Mouse (Mus musculus) granulocyte monocyte progenitor cell, adult 5-6 weeks (primary cell): Measurements from ENCODE around the gene Ttc16. TPM values are rescaled to one million over a fixed set of nuclear protein-coding genes. Genes with fewer than 3 reads are reported as not detected.

Source experiments
- ATAC-seq: replicated peaks from 2 replicates; pipeline ENCODE4 v1.8.0; 2016; ENCODE audit warnings: mild to moderate bottlenecking, moderate TSS enrichment, inconsistent platforms; ENCODE audit not compliant: poor library complexity, severe bottlenecking
- total RNA-seq, 2 experiments: library from RNA; stranded (forward) in 1 of 2; stranded (reverse) in 1 of 2; fragments of 200-712, 200-1000 nt in 1 of 2; fragments of >200 nt in 1 of 2; fragmentation: Nextera tagmentation in 1 of 2; gene quantifications; 2 replicates each; pipeline ENCODE4 v1.2.3; 2014 to 2017

The Ttc16 gene
- total RNA-seq (2014; fragmentation: Nextera tagmentation) (0.15 TPM in 1 of 2 replicates, not detected in the other), total RNA-seq (2017) (0.09 and 0.26 TPM in 2 replicates)

GRCm38 (mm10) chr2:32775359-32776074 is at the start of gene Ttc16, which contains the start of gene Ptrh1:
Ttc16 (minus strand) TSS chr2:32775633.
Ptrh1 (plus strand) TSS chr2:32775786.
- ATAC-seq: peak; percentile 94

- ATAC-seq: no peak
Measured at GRCm38 (mm10) chr2:32824778-32825177, 49.3 kb upstream of the Ttc16 start.

GRCm38 (mm10) chr2:32824181-32824580 is 48.7 kb upstream of the Ttc16 start:
- no peak for ATAC-seq

GRCm38 (mm10) chr2:32823579-32824154 is 48.2 kb upstream of the Ttc16 start:
- ATAC-seq: no peak

- no peak for ATAC-seq
Measured at GRCm38 (mm10) chr2:32823153-32823552, 47.7 kb upstream of the Ttc16 start.

- no peak for ATAC-seq
Measured at GRCm38 (mm10) chr2:32822643-32823042, 47.2 kb upstream of the Ttc16 start.

GRCm38 (mm10) chr2:32821041-32821802 is 45.8 kb upstream of the Ttc16 start:
- peak; percentile 50; the same call in 1 of the 2 replicates for ATAC-seq

- ATAC-seq: no peak
Measured at GRCm38 (mm10) chr2:32818208-32818607, 42.8 kb upstream of the Ttc16 start.

- no peak for ATAC-seq
Measured at GRCm38 (mm10) chr2:32817589-32817988, 42.2 kb upstream of the Ttc16 start.

GRCm38 (mm10) chr2:32816946-32817581 is 41.6 kb upstream of the Ttc16 start:
- ATAC-seq: no peak

- ATAC-seq: no peak
Measured at GRCm38 (mm10) chr2:32816497-32816896, 41.1 kb upstream of the Ttc16 start.

GRCm38 (mm10) chr2:32811959-32812358 is 36.5 kb upstream of the Ttc16 start:
- no peak for ATAC-seq

- no peak for ATAC-seq
Measured at GRCm38 (mm10) chr2:32808816-32809566, 33.6 kb upstream of the Ttc16 start.

GRCm38 (mm10) chr2:32798251-32798962 is 23.0 kb upstream of the Ttc16 start:
- no peak for ATAC-seq

GRCm38 (mm10) chr2:32795748-32796418 is 20.4 kb upstream of the Ttc16 start:
- ATAC-seq: no peak

GRCm38 (mm10) chr2:32791297-32791696 is 15.9 kb upstream of the Ttc16 start:
- ATAC-seq: no peak

- ATAC-seq: no peak
Measured at GRCm38 (mm10) chr2:32788581-32788980, 13.1 kb upstream of the Ttc16 start.

- no peak for ATAC-seq
Measured at GRCm38 (mm10) chr2:32787176-32787575, 11.7 kb upstream of the Ttc16 start.
